ENCODE assay signal across 38 mouse cellular contexts in genomic region chrX:139737066-139737465, GRCm38 (mm10). TPM values are rescaled to one million over a fixed set of nuclear protein-coding genes. Genes with fewer than 3 reads are reported as not detected.
"Had no signal": no experiment of that assay in that cellular context is flagged by ENCODE, and none has a peak within 500 bp of the region (broad histone marks: within the 10 kb centered on the region; RNA-seq: fewer than 3 reads in every experiment).

No protein-coding gene starts in this region.

- H3K4me1 ChIP-seq: heart, embryonic 10.5 days; heart, embryonic 12.5 days; hindbrain, embryonic 10.5 days; hindbrain, embryonic 12.5 days; intestine, embryonic 15.5 days; limb, embryonic 10.5 days; limb, embryonic 12.5 days; liver, embryonic 13.5 days; liver, embryonic 15.5 days had no signal

- H3K27ac ChIP-seq: gastrocnemius, adult 2 months; heart, embryonic 10.5 days; hindbrain, embryonic 10.5 days; hindbrain, embryonic 12.5 days; hindbrain, embryonic 14.5 days; intestine, embryonic 15.5 days; layer of hippocampus, adult 2 months; left cerebral cortex, adult 2 months; limb, embryonic 10.5 days; limb, embryonic 12.5 days; liver, embryonic 13.5 days; liver, embryonic 15.5 days had no signal

- H3K4me3 ChIP-seq: gastrocnemius, adult 2 months; heart, embryonic 10.5 days; heart, embryonic 12.5 days; hindbrain, embryonic 10.5 days; hindbrain, embryonic 12.5 days; intestine, embryonic 15.5 days; layer of hippocampus, adult 2 months; left cerebral cortex, adult 2 months; limb, embryonic 10.5 days; limb, embryonic 12.5 days; liver, embryonic 13.5 days; liver, embryonic 15.5 days had no signal

- H3K27me3 ChIP-seq: heart, embryonic 12.5 days; hindbrain, embryonic 12.5 days; intestine, embryonic 15.5 days; liver, embryonic 13.5 days; liver, embryonic 15.5 days had no signal

- H3K9ac ChIP-seq: heart, embryonic 12.5 days; hindbrain, embryonic 12.5 days; hindbrain, embryonic 14.5 days; intestine, embryonic 15.5 days; limb, embryonic 12.5 days; liver, embryonic 13.5 days; liver, embryonic 15.5 days had no signal

- H3K4me2 ChIP-seq: heart, embryonic 12.5 days; hindbrain, embryonic 12.5 days; hindbrain, embryonic 14.5 days; intestine, embryonic 15.5 days; limb, embryonic 12.5 days; liver, embryonic 13.5 days; liver, embryonic 15.5 days had no signal

- DNase-seq: gastrocnemius, adult 2 months; gastrocnemius, postnatal 10 days; gastrocnemius, postnatal 25 days; heart, postnatal 10 days; heart, postnatal 4 days; kidney, adult 18-20 months; kidney, adult 8-10 months; kidney, postnatal 10 days; kidney, postnatal 25 days; kidney, postnatal 4 days; liver; liver, embryonic 13.5 days had no signal

- H3K36me3 ChIP-seq: heart, embryonic 10.5 days; hindbrain, embryonic 10.5 days; hindbrain, embryonic 12.5 days; intestine, embryonic 15.5 days; limb, embryonic 12.5 days; liver, embryonic 13.5 days; liver, embryonic 15.5 days had no signal

- H3K9me3 ChIP-seq: heart, embryonic 10.5 days; heart, embryonic 12.5 days; hindbrain, embryonic 10.5 days; hindbrain, embryonic 12.5 days; intestine, embryonic 15.5 days; limb, embryonic 10.5 days; limb, embryonic 12.5 days; liver, embryonic 13.5 days; liver, embryonic 15.5 days had no signal

- ATAC-seq: hindbrain, embryonic 16.5 days; inflammation-experienced regulatory T-cells, adult 6 months; intestine, embryonic 15.5 days; intestine, postnatal 0 days had no signal

RNA-seq across cellular contexts. Expression of gene Gm15013, which starts 22.8 kb away (rescaled TPM):
- total RNA-seq: gastrocnemius, adult 2 months; gastrocnemius, postnatal 10 days; gastrocnemius, postnatal 25 days; gastrocnemius, postnatal 4 days; heart, adult 8-10 months; heart, postnatal 10 days; heart, postnatal 25 days; heart, postnatal 4 days; layer of hippocampus, adult 2 months; layer of hippocampus, postnatal 10 days; layer of hippocampus, postnatal 25 days; left cerebral cortex, adult 2 months; left cerebral cortex, postnatal 14 days; left cerebral cortex, postnatal 36 days had no signal
- polyA plus RNA-seq: heart, embryonic 12.5 days; hindbrain, embryonic 10.5 days; hindbrain, embryonic 14.5 days; hindbrain, embryonic 16.5 days; kidney, embryonic 14.5 days; liver, embryonic 13.5 days; liver, embryonic 15.5 days had no signal

RNA-seq across cellular contexts. Expression of gene Ripply1, which starts 45.1 kb away (rescaled TPM):
- total RNA-seq: gastrocnemius, adult 2 months; gastrocnemius, postnatal 25 days; granulocyte monocyte progenitor cell, adult 5-6 weeks; heart, adult 8-10 months; heart, postnatal 10 days; heart, postnatal 25 days; heart, postnatal 4 days; layer of hippocampus, adult 2 months; layer of hippocampus, postnatal 10 days; layer of hippocampus, postnatal 25 days; left cerebral cortex, adult 2 months; left cerebral cortex, postnatal 14 days; left cerebral cortex, postnatal 36 days had no signal
- polyA plus RNA-seq: heart, embryonic 10.5 days; heart, embryonic 12.5 days; heart, embryonic 14.5 days; heart, embryonic 16.5 days; hindbrain, embryonic 12.5 days; hindbrain, embryonic 14.5 days; hindbrain, embryonic 16.5 days; inflammation-experienced regulatory T-cells, adult 6 months; intestine, embryonic 15.5 days; intestine, postnatal 0 days; kidney, embryonic 14.5 days; kidney, embryonic 16.5 days; limb, embryonic 10.5 days; limb, embryonic 12.5 days; liver, embryonic 13.5 days; liver, embryonic 15.5 days had no signal
